Mouse (Mus musculus) forebrain, embryonic 12.5 days (tissue): ENCODE results near the gene Grk5. TPM values are rescaled to one million over a fixed set of nuclear protein-coding genes. Genes with fewer than 3 reads are reported as not detected.

Experiments
- ATAC-seq: fragments of 200-750 bp; cut with Nextera tagmentation; 2 replicates; pipeline ENCODE4 v1.8.0; 2017; ENCODE audit warnings: moderate TSS enrichment; ENCODE audit not compliant: low FRiP score
- H3K27ac ChIP-seq: fragments of 300-500 bp; sonication (generic); 2 replicates; pipeline ENCODE4 v1.5.1; 2016; ENCODE audit warnings: mild to moderate bottlenecking
- H3K27me3 ChIP-seq: fragments of 300-500 bp; sonication (generic); 2 replicates; pipeline ENCODE4 v1.6.1; 2016; ENCODE audit warnings: mild to moderate bottlenecking
- H3K36me3 ChIP-seq: fragments of 300-500 bp; sonication (generic); replicated peaks from 2 replicates; pipeline ENCODE4 v1.6.1; 2016; ENCODE audit warnings: mild to moderate bottlenecking
- H3K4me1 ChIP-seq: fragments of 300-500 bp; sonication (generic); 2 replicates; pipeline ENCODE4 v1.6.1; 2016
- H3K4me2 ChIP-seq: fragments of 300-500 bp; sonication (generic); 2 replicates; pipeline ENCODE4 v1.6.1; 2016; ENCODE audit warnings: mild to moderate bottlenecking, moderate library complexity
- H3K4me3 ChIP-seq: fragments of 300-500 bp; sonication (generic); replicated peaks from 2 replicates; pipeline ENCODE4 v1.5.1; 2016; ENCODE audit warnings: mild to moderate bottlenecking
- H3K9ac ChIP-seq: fragments of 300-500 bp; sonication (generic); 2 replicates; pipeline ENCODE4 v1.6.1; 2016; ENCODE audit warnings: mild to moderate bottlenecking
- H3K9me3 ChIP-seq: fragments of 300-500 bp; sonication (generic); 2 replicates; pipeline ENCODE4 v1.6.1; 2016
- WGBS: fragments of 180-500 bp; shearing (Covaris S2); methylation state at CpG from one replicate; pipeline ENCODE4 v1.1.7; 2016; 5-methylcytosine and 5-hydroxymethylcytosine counted together
- polyA plus RNA-seq: library from polyadenylated mRNA; unstranded; fragments of >200 nt; fragmentation: Nextera tagmentation; extraction: Ambion mirVana; gene quantifications from 2 replicates; pipeline ENCODE4 v1.2.1, GENCODE M21; 2016

Grk5 gene
- polyA plus RNA-seq, 1 experiment from 2014 or later = 2.0 TPM

DNA sequence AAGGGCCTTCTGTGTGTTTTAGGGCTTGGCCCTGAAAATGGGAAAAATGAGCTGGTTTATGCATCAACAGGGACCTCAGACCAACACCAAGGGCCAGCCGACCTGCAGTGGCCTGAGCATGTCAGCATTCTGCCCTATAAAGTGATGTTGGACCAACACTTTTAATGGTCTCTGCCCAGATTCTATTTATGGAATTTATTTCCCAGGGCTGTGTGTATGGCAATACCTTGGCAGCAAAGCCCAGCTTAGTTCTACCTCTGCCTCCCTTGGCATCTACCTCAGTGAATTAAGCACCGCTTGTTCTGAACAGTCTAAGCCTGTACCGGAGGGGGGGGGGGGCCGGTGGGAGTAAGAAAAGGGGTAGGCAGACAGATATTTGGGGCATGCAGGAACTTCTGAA lies 108.2 kb downstream of the Grk5 start:
- Histone ChIP-seq H3K9me3 (no peaks in the 10 kb centered on the region), H3K4me1 (no peaks in the 10 kb centered on the region), H3K4me2 (no peak overlapping the region), H3K9ac (no peak overlapping the region), H3K4me3 (no peak overlapping the region), H3K27me3 (no peaks in the 10 kb centered on the region), H3K27ac (no peak overlapping the region), H3K36me3 (no peaks in the 10 kb centered on the region)
- WGBS = 86% methylated on average over 4 of the region's 4 CpGs
- no peak for ATAC-seq

DNA sequence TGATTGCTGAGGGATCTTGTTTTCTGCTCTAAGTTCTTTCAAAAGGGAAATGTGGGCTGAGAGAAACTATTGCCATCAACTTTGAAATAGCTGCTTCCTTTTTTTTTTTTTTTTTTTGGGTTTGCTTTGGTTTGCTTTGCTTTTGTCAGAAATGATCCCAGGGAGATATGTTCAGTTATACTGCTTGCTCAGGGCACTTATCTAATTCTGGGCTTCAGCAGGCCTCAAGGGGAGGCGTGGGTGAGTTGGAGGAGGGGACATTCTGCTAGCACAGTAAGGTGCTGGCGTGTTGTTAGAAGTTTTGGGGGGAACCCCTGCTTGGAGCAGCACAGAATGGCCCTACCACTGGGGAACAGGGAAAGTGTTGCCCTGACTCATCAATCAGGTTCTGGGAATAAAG lies 110.1 kb downstream of the Grk5 start:
- Histone ChIP-seq H3K27ac (no peak overlapping the region), H3K4me1 (no peaks in the 10 kb centered on the region), H3K9ac (no peak overlapping the region), H3K27me3 (no peaks in the 10 kb centered on the region), H3K4me2 (no peak overlapping the region), H3K9me3 (no peaks in the 10 kb centered on the region), H3K4me3 (no peak overlapping the region), H3K36me3 (no peaks in the 10 kb centered on the region)
- ATAC-seq = no peak
- WGBS = 88% methylated on average over 2 of the region's 2 CpGs

DNA sequence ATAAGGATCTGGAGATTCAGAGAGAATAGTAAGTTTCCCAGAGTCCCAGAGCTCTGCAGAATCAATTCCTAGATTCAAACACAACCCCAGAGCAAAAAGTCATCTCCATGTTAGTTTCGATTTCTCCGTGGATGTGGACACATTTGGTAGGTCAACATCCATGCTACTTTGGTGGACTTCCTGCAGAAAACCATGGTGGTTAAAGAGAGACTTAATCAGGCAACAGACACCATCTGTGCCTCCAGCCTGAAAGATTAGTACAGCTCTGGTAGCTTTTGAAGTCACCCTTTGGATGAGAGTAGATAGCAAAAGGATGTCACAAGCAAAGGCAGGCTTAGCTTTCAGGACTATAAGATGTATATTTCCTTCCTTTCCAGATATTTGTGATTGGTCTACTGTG lies 111.4 kb downstream of the Grk5 start:
- ATAC-seq = no peak
- Histone ChIP-seq H3K4me3 (no peak overlapping the region), H3K36me3 (no peaks in the 10 kb centered on the region), H3K9me3 (no peaks in the 10 kb centered on the region), H3K4me2 (no peak overlapping the region), H3K27me3 (no peaks in the 10 kb centered on the region), H3K9ac (no peak overlapping the region), H3K4me1 (no peaks in the 10 kb centered on the region), H3K27ac (no peak overlapping the region)
- 97% methylated on average over 2 of the region's 2 CpGs for WGBS

DNA sequence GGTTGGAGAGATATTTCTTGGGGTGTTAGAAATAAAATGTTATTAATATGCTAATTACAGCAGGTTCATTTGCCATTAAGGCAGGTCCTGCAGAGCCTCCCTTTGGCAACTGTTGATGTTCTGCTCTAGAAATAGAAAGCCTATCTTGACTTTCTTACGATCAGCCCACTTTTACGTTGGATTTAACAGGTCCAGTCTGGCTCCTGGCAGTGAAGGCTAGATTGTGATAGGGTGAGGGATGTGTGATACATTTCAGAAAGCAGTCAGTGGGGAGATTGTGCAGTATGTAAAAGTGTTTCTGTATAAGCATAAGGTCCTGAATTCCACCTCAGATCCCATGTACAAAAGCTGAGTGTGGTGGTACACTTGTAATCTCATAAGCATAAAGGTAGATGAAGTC lies 119.7 kb downstream of the Grk5 start:
- no peak overlapping the region for H3K4me2 ChIP-seq
- no peaks in the 10 kb centered on the region for H3K4me1 ChIP-seq
- no peaks in the 10 kb centered on the region for H3K27me3 ChIP-seq
- no peak for ATAC-seq
- H3K9ac ChIP-seq = no peak overlapping the region
- no peak overlapping the region for H3K4me3 ChIP-seq
- no peaks in the 10 kb centered on the region for H3K36me3 ChIP-seq
- 92% methylated on average over 2 of the region's 2 CpGs for WGBS
- H3K27ac ChIP-seq = no peak overlapping the region
- H3K9me3 ChIP-seq = no peaks in the 10 kb centered on the region

DNA sequence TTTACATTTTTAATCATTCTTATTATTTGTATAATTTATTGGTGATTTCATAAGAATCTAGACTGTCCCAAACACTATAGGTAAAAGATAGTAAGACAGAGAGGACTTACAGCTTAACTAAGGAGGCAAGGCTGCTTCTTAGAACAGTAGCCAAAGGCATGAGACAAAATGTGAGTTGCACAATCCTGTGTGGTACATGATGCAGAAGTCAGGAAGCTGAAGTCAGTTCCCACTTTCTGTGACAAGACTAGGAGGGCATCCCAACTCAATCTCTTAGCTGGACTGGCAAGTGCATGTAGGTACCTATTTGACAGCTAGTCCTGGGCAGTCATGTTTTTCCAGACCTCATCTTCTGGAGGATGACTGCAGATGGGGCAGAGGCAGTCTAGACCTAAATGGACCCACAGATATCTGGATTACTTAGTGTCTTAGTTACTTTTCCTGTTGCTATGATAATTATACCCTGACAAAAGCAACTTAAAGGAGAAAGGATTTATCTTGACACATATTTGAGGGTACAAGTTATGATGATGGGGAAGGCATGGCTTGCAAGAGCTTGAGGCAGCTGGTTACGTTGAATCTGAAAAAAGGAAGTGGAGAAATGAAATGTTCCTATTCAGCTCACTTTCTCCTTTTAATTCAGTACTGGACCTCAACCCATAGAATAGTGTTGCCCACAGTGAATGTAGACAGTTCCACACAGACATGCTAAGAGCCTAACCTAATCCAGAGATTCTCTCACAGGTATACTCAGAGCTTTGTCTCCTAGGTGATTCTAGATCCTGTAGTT lies 128.1 kb downstream of the Grk5 start:
- no peak overlapping the region for H3K27ac ChIP-seq
- H3K27me3 ChIP-seq = no peaks in the 10 kb centered on the region
- no peak for ATAC-seq
- no peaks in the 10 kb centered on the region for H3K4me1 ChIP-seq
- no peaks in the 10 kb centered on the region for H3K36me3 ChIP-seq
- H3K4me3 ChIP-seq = no peak overlapping the region
- H3K9ac ChIP-seq = no peak overlapping the region
- no peak overlapping the region for H3K4me2 ChIP-seq
- no peaks in the 10 kb centered on the region for H3K9me3 ChIP-seq
- WGBS = 92% methylated on average over 1 of the region's 1 CpGs

DNA sequence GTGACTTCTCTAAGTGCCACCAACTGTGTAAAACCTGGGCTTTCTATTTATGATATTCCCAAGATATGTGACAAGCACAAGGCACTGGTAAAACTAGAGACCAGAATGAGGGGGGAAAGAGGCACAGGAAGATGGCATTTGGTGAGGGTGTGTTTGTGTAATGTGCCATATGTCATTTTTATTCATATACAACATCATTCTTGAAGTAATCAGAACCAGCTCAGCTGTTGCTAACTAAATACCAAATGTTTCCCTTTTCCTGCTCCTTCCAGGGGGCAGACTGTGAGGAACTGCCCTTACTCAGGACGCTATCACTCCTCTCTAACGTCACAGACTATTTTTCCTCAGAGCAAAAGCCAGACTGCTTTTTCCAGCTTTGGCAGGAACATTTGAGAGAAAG lies 132.0 kb downstream of the Grk5 start:
- no peak for ATAC-seq
- Histone ChIP-seq H3K9me3 (no peaks in the 10 kb centered on the region), H3K36me3 (no peaks in the 10 kb centered on the region), H3K4me1 (no peaks in the 10 kb centered on the region), H3K9ac (no peak overlapping the region), H3K27me3 (no peaks in the 10 kb centered on the region), H3K27ac (no peak overlapping the region), H3K4me2 (no peak overlapping the region), H3K4me3 (no peak overlapping the region)
- 85% methylated on average over 2 of the region's 2 CpGs for WGBS

DNA sequence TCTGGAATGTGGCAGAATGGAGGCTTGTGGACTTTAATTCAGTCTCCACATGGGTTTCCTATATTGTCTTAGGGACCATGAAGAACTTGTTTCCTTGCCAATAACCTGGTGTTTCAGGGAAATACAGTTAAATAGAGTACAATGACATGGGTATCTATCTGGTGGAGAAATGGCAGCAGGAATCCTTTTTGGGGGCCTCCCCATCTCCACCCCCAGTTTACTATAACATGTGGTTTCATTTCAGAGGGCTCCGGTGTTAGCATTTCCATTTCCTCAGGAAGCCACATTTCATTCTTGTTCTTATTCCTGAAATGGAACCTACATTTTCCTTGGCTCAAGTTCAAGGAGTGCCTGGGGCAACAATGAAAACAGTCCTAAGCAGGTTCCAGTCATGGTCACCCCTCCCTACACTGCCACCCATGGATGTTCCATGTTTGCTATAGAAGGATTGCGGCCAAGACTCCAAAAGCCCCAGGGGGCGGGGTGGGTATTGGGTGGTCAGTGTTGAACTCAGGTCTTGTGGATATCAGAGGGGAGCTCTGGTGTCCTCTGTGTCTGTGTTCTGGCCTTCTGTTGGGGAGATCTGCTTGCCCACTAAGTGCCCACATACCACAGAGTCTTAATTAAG lies 132.5 kb downstream of the Grk5 start:
- Histone ChIP-seq H3K4me1 (no peaks in the 10 kb centered on the region), H3K27me3 (no peaks in the 10 kb centered on the region), H3K4me3 (no peak overlapping the region), H3K36me3 (no peaks in the 10 kb centered on the region), H3K27ac (no peak overlapping the region), H3K4me2 (no peak overlapping the region), H3K9ac (no peak overlapping the region), H3K9me3 (no peaks in the 10 kb centered on the region)
- WGBS = 93% methylated on average over 3 of the region's 3 CpGs
- no peak for ATAC-seq

DNA sequence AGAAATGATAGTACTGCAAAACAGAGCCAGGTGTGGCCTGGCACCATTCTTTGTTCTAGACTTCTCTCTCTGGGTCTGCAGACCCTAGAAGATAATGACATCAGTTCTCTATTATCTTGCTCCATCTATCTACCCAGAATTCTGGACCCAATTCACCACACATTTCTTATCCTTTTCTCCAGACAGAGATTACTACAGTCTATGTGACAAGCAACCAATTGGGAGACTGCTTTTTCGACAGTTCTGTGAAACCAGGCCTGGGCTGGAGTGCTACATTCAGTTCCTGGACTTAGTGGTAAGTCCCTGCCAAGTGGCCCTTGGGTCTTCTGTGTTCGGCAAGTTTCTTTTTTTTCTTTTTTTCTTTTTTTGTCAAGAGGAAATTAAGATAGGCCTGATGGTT lies 142.0 kb downstream of the Grk5 start:
- no peak for ATAC-seq
- Histone ChIP-seq H3K9ac (no peak overlapping the region), H3K4me2 (no peak overlapping the region), H3K36me3 (no peaks in the 10 kb centered on the region), H3K27ac (no peak overlapping the region), H3K4me3 (no peak overlapping the region), H3K9me3 (no peaks in the 10 kb centered on the region), H3K4me1 (no peaks in the 10 kb centered on the region), H3K27me3 (no peaks in the 10 kb centered on the region)
- WGBS = 89% methylated on average over 2 of the region's 2 CpGs

DNA sequence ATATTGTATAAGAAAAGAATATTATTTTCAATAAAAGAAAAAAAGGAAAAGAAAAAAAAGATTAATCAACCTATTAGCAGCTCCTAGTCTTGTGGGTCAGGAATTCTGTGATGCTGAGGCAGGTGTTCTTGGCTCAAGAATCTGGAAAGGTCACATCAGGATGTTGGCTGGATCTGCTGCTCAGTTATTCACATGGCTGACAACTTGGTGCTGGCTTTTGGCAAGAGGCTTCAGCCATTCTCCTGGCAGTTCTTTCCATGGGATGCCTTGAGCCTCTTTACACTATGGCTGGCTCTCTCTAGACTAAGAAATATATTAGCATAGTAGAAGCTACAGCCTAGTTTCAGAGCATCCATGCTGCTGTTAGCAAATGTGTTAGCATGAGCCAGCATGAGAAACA lies 149.6 kb downstream of the Grk5 start:
- Histone ChIP-seq H3K36me3 (no peaks in the 10 kb centered on the region), H3K4me1 (no peaks in the 10 kb centered on the region), H3K9me3 (no peaks in the 10 kb centered on the region), H3K4me2 (no peak overlapping the region), H3K27ac (no peak overlapping the region), H3K4me3 (no peak overlapping the region), H3K27me3 (no peaks in the 10 kb centered on the region), H3K9ac (no peak overlapping the region)
- no peak for ATAC-seq

DNA sequence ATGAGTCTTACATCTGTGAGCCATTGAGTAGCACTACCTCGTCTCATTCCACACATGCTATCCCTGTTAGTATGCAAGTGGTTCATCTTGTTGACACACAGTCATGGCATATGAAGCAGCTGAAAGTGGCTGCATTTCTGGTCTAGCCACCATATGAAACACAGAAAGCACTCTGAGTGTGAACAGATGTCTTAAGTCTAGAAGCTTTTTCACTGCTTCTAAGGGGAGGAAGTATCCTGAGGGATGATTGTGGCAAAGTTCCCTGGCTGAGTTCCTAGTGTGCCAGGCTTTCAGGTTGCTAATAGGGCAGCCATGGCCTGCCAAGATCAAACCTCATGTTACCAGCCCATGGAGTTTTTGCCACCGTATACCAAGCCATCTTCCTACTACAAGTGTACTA lies 159.1 kb downstream of the Grk5 start:
- Histone ChIP-seq H3K4me2 (no peak overlapping the region), H3K4me3 (no peak overlapping the region), H3K27me3 (no peaks in the 10 kb centered on the region), H3K4me1 (no peaks in the 10 kb centered on the region), H3K9me3 (no peaks in the 10 kb centered on the region), H3K27ac (no peak overlapping the region), H3K36me3 (no peaks in the 10 kb centered on the region), H3K9ac (no peak overlapping the region)
- no peak for ATAC-seq
- 95% methylated on average over 2 of the region's 2 CpGs for WGBS

DNA sequence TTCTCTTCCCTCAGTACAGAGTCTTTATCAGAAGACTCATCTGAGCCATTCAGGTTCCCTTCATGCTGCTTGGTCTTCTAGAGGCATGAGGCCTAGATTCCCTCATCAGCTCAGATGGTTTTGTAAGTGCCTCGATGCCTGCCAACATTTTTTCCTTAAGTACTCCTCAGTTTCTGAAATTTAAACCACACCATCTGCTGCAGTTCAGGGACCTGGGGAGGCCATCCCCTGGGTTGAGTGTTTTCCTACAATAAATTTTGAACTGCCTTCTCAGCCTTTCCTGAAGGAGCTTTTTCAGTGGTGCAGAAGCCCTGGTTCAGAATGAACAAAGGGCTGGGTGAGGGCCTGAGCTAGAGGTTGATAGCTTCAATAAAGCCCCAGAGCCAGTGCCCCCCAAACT lies 159.9 kb downstream of the Grk5 start:
- 97% methylated on average over 1 of the region's 1 CpGs for whole genome bisulfite sequencing
- Histone ChIP-seq H3K9me3 (no peaks in the 10 kb centered on the region), H3K4me3 (no peak overlapping the region), H3K27ac (no peak overlapping the region), H3K4me1 (no peaks in the 10 kb centered on the region), H3K4me2 (no peak overlapping the region), H3K9ac (no peak overlapping the region), H3K27me3 (no peaks in the 10 kb centered on the region), H3K36me3 (no peaks in the 10 kb centered on the region)
- no peak for ATAC-seq

DNA sequence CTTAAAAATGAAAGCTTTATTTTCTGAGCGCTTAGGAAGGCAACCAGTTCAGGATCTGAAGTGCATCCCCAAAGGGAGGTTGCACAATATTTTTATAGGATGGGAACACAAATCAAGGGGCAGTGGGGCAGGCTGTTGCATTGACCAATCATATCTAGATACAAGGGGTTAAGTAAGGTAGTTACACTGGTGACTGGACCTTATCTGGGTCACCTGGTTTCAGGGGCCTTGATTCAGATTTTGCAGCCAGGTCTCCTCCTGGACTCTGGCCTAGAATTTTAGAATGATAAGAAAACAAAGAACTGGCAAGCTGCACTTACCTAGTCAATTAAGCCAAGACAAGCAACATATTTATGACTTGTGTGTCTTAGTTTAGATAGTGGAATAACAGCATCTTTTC lies 161.6 kb downstream of the Grk5 start:
- no peak overlapping the region for H3K27ac ChIP-seq
- no peaks in the 10 kb centered on the region for H3K4me1 ChIP-seq
- no peaks in the 10 kb centered on the region for H3K27me3 ChIP-seq
- H3K36me3 ChIP-seq = no peaks in the 10 kb centered on the region
- H3K4me2 ChIP-seq = no peak overlapping the region
- H3K9ac ChIP-seq = no peak overlapping the region
- no peak overlapping the region for H3K4me3 ChIP-seq
- no peaks in the 10 kb centered on the region for H3K9me3 ChIP-seq
- WGBS = 95% methylated on average over 1 of the region's 1 CpGs
- no peak for ATAC-seq

DNA sequence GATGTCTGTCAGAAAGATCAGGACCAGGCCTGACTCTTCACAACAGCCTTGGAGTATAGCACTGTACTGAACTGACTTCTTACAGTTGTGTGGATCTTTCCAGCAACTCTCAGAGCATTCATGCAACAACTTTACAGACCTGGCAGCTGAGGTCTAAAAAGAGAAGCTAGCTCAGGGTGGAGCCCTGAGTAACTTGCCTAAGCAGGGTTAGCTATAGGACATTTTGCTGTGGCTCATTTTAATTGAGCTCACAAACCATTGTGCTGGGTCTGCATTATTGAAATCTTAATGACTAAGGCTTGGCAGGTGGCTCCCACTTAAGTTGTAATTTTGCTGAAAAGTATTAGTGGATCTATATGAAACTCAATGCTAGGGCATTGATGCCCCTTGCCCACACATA lies 162.5 kb downstream of the Grk5 start:
- H3K9me3 ChIP-seq = no peaks in the 10 kb centered on the region
- H3K27ac ChIP-seq = no peak overlapping the region
- no peaks in the 10 kb centered on the region for H3K27me3 ChIP-seq
- no peak overlapping the region for H3K4me2 ChIP-seq
- no peaks in the 10 kb centered on the region for H3K4me1 ChIP-seq
- H3K9ac ChIP-seq = no peak overlapping the region
- H3K36me3 ChIP-seq = no peaks in the 10 kb centered on the region
- no peak for ATAC-seq
- H3K4me3 ChIP-seq = no peak overlapping the region
